Mouse (Mus musculus) lung, postnatal 0 days (tissue): ENCODE results near the gene Dpt.

Experiments
- CTCF ChIP-seq: IDR thresholded peaks from 2 replicates; pipeline ENCODE4 v1.5.1; 2016; ENCODE audit warnings: antibody characterized with exemption, mild to moderate bottlenecking
- EP300 ChIP-seq: IDR thresholded peaks from 2 replicates; pipeline ENCODE4 v1.6.1; 2016; ENCODE audit warnings: antibody characterized with exemption, mild to moderate bottlenecking, control low read depth

DNA sequence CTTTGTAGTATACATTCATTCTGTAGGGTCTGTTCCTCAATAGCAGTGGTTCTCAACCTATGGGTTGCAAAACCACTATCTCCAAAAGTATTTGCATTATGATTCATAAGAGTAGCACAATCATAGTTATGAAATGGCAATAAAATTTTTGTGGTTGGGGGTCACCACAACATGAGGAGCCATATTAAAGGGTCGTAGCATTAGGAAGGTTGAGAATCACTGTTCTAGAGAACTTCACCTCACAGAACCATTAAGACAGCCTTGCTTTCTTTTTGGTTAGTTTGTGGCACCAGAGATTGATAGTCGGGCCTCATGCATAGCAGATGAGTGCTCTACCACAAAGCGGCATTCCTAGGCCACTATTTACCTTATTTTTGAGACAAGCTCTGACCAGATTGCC is 68.2 kb downstream of the Dpt start:
- TF ChIP-seq CTCF (no peak), EP300 (no peak)
